Mouse (Mus musculus) layer of hippocampus, postnatal 14 days (tissue): ENCODE data around the gene Fbxw7. TPM values are rescaled to one million over a fixed set of nuclear protein-coding genes. Genes with fewer than 3 reads are reported as not detected.

ENCODE experiments used
- DNase-seq, 2 experiments: peaks; one replicate each; pipeline ENCODE4 v3.0.0; 2021 to 2022; ENCODE audit warnings: low spot score in 2 of 2, mixed read lengths in 1 of 2
- total RNA-seq, 2 experiments: library from RNA; stranded (reverse); gene quantifications; 2 replicates each; pipeline ENCODE4 v1.2.3; 2021

Gene Fbxw7
- total RNA-seq, 2 experiments from 2014 or later = 119 to 135 TPM

DNA sequence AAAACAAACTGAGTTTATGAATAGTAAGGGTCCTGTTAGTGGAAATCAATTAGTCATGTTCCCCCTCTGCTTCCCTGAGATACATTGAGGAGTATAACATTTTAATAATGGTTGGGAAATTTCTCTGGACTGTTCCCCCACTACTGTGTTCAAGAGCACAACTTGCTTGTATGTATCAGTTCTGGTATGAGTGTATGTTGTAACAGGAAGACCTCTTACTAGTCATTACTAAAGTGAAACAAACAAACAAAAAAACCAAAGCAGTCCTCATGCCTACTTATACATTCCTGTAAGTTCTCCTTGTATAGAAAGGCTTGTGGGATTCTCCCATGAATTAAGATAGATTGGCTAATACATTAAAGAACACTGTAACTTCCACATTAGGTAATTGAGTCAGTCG is 131.3 kb downstream of the Fbxw7 start:
- no peak for DNase-seq

DNA sequence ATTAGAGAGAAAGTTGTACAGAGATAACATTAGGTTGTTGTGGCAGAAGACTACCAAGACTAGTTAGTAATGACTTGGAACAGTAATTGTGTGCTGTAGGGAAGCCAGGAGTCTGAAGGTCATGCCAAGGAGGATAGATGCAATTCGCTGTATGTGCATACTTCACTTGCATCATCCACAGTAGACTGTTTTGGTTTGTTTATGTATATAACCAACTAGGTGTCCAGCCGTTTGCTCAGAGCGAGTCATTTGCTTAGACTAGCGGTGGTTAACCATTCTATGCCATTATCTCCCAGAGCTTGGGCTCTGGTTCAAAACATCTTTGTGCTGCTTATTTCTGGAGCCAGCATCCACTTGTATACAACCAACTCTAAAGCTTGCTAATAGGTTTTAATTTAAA is 134.3 kb downstream of the Fbxw7 start:
- no peak for DNase-seq

DNA sequence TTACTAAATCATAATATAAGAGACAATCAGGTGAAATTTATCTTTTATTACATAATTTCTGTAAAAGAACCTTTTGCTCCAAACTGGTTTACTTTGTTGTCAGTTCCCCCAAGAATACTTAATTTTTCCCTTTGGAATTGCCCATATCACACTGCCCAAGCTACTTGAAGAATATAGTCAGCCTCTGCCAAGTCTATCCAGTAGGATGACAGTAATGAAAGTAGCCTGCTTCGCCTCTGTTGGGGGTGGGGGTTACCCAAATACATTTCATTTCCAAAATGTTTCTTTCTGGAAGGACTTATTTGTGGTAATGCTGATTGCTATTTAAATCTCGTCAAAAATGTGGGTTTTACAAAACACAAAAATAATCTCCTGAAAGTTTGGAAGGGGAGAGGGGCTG is 136.6 kb downstream of the Fbxw7 start:
- DNase-seq = no peak

DNA sequence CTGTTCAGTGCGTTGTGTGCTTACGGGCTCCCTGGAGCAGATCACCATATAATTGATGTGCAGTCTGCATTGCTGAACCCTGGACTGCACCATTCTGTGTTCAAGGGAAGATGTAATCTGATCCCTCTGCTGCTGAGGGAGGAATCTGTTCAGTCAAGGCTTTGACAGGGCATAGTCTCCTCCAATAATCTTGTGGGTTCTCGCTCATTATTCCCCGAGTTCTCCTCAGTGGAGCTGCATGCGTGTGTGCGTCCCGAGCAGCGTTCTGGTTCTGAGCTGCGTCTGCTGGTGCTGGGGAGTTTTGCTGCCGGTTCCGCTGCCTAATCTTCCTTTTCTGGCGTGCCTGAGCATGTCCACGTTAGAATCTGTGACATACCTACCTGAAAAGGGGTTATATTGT is 137.1 kb downstream of the Fbxw7 start:
- peak; percentile 67 to 77 for DNase-seq

DNA sequence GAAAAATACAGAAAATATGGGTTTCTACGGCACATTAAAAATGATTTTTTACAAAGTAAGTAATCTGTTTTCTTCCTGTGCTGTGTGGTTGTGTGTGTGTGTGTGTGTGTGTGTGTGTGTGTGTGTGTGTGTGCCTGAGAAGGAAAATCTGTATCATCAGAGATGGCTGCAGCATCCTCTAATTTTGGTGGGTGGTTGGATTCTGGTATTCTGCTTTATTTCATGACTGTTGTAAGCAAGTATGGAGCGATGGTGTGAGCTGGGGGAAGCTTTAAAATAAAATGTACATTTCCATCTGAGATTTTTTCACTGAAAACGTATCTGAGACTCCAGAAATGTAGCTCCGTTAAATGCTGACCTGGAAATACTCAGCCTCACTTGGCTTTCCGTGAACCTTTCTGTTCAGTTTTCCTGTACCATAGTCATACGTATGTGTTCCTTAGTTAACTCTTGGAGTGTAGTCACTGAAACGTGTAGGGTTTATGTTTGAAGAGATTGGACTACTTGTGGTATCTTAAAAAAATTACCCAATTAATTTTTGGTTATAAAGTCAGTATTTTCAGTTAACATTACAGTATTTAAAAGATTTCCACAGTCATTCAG is 137.6 kb downstream of the Fbxw7 start:
- DNase-seq = no peak

DNA sequence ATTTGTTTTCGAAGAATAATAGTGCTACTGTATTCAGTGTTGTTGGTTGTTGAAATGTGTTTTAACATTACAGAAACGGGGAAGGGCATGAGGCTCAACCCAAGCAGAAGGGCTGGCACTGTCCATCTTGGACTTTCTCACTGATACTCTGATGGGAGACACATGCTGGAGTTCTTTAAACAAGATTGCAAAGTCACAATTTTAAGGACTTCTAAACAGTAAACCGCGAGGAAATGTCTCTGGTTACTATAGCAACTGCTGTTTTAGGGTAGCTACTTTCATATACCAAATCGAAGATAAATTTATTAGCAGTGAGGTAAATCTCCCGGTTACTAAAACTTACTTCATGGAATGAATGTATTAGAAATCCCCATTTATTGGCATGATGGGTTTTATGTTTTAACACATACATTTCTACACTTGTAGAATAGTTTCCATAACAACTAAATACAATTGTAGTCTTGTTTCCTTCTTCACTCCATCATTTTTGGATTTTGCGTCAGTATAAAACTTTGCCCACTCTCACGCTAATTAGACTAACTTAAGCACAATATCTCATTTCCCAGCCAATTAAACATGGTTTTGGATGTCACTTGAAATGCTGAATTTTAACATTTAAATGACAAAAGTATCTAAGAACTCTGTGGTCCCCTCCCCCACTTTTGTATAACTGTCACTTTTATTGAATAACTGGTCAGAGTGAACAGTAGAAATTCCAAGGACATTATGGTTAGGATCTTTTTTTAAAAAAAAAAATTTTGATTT is 140.1 kb downstream of the Fbxw7 start:
- no peak for DNase-seq

DNA sequence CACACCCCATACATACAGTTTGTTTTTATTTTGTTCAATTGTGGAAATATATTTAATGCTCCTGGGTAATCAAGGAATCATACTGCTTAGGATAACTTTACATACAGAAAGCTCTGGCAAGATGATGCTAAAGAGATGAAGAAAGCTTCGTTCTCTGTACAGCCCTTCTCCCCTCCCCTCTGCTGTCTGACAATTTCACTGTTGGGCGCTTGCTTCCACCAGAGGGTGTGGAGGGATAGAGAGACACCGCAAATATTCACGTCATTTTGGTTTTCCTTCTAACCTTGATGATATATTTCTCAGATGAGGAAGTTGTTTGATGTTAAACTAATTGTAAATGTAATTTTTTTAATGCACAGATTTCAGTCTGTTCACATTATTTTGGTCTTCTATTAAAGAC is 140.8 kb downstream of the Fbxw7 start:
- no peak for DNase-seq

DNA sequence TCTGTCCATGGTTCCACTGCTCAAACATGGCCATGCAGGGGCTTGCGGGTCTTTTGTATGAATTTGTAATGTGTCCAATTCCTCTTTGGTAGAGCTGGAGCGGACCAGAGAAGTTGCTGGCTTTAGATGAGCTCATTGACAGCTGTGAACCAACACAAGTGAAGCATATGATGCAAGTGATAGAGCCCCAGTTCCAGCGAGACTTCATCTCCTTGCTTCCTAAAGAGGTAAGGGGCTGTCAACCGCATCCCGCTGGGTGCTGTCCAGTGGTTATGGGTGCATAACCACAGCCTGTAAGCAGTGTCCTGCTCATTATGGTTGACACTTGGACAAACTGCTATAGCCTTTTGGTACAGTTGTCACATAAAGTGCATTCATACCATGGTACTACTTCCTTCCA is 150.1 kb downstream of the Fbxw7 start:
- DNase-seq = no peak

DNA sequence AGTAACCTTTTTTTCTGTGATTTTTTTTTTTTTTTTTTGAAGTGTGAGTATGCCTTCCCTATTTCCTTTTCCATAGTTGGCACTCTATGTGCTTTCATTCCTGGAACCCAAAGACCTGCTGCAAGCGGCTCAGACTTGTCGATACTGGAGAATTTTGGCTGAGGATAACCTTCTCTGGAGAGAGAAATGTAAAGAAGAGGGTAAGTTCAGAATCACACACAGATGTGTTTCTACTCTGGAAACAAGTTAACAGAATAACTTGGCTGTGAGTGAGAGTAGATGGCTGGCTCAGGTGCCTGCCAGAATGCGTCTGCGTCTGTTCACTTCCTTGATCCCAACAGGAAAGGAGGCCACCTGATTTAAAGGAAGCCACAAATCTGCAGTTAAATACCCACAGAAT is 152.3 kb downstream of the Fbxw7 start:
- no peak for DNase-seq

DNA sequence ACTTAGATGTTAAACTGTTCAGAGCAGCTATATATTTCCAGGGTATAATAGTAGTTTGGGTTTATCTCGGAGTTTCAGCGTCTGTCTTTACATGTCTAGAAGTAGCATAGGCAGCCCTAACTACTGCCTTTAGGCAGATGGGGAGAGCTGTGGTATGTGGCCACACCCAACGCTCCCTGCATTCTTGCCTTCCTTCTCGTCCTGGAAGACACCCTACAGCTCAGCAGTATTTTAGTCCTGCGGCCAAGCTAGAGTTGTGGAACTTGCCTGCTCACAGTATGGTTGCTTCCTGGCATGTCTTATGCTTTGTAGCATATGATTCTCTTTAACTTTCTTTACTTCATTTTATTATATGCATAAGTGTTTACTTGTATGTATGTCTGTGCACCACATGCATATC is 156.5 kb downstream of the Fbxw7 start:
- DNase-seq = no peak

DNA sequence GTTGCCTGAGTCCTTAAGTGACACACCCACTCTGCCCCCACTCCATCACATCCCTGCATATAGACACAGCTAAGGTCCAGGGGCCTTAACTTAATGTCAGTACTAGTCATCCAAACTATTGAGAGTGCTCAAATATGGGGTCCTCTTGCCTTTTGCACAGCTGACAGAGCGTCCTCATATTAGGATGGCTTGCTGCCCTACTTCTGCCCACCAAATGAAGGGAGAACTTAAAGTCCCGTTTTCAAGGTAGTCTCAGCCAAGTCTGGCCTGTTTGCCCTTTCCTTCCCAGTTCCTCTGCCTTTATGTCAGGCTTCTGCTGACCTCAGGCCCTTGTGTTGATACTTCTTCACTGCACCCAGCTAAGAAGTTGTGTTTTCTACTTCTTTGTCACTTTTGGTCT is 157.8 kb downstream of the Fbxw7 start:
- DNase-seq = no peak

DNA sequence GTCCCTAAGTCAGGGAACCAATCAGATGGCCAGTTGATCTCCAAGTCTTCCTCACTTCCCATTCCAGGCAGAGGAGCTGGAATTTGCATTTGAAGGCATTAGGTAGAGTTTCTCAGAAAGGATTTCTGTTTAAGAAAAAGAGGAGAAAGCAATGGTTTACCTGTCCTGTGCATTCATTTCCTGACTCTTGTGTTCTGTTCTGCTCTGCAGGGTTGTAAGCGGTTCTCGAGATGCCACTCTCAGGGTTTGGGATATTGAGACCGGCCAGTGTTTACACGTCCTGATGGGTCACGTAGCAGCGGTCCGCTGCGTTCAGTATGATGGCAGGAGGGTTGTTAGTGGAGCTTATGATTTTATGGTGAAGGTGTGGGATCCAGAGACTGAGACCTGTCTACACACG is 159.1 kb downstream of the Fbxw7 start:
- DNase-seq = no peak

DNA sequence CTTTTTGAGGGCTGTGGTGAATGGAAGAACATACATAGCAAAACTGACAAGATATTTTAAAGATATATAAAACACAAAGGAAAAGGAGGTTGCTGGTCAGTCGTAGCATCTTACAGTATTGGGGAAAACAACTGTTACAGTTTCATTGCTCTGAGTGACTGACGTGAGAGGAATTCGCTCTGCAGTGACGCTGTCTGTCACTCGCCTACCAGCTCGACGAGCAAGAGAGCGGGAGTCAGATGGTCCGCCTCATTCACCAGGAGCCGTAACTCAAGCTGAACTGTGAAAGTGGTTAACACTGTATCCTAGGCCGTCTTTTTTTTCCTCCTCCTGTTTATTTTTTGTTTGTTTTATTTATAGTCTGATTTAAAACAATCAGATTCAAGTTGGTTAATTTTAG is 163.6 kb downstream of the Fbxw7 start:
- no peak for DNase-seq

DNA sequence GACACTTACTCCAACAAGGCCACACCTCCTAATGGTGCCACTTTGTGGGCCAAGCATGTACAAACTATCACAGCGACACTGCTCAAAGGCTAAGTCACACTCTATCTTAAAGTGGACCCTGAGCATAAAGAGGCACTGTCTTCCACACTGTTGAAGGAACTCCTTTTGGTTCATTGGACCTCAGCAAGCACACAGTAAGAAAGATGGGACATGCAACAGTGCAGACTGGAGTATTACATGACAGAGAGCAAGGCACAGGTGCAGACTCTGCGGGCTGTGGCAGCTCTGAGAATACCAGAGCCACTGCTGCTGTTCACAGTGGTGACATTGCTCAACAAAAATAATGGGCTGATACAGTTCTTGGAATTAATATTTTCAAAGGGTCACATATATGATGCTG is 165.1 kb downstream of the Fbxw7 start:
- DNase-seq = no peak

DNA sequence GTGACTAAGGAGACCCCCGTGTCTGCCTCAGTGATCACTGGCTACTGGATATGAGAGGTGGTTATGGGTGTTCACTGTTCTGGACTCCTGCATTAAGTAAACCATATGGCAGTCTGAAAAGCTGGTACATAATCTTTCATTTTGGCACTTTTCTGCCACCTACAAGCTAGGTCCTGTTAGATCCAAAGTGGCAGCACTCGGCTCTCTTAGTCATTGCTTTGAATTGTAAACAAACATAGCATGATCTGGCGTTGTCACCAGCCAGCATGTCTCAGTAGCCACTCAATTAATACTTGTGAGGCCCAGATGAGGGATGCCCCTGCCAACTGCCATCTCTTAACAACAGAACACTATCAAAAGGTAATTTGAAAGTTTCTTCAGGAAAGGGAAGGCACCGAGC is 167.6 kb downstream of the Fbxw7 start:
- no peak for DNase-seq

DNA sequence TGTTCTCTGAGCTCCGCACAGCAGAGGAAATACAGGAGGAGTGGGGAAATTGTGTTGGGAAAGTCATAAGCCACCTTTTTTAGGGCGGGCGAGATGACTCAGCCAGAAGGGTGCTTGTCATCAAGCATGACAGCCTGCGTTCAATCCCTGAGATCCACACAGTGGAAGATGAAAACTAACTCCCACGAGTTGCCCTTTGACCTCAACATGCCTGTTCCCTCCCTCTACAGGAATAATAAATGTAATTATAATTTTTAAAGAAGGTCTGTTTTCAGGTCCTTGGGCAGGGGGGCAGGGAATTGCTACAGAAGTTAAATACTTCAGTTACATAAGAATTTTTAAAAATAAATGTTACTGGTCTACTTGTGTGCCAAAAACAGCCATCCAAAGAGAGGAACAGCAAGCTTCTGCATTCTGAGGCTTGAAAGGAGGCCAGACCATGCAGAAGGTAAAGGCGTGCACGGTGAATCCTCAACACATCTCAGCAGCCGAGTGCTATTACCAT is 170.1 kb downstream of the Fbxw7 start:
- peak in 1 of 2 experiments; percentile 43 for DNase-seq

DNA sequence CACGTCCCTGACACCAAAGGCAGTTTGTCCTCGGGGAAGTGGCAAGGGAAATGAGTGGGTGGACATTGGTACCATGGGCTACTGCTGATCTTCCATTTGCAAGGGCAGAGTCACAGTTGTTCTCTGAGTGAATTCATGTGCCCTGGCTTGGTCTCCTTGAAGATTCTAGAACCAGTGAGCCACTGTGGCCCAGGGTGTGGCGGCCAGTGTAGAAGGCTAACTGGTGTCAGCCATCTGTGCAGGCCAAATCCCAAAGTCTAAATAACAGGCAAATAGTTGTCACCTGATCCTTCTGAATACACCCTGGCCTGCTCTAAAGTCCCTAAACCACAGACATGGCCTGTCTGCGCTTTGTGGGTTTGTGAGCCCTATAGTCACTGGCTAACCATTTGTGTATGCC is 173.8 kb downstream of the Fbxw7 start:
- no peak for DNase-seq

DNA sequence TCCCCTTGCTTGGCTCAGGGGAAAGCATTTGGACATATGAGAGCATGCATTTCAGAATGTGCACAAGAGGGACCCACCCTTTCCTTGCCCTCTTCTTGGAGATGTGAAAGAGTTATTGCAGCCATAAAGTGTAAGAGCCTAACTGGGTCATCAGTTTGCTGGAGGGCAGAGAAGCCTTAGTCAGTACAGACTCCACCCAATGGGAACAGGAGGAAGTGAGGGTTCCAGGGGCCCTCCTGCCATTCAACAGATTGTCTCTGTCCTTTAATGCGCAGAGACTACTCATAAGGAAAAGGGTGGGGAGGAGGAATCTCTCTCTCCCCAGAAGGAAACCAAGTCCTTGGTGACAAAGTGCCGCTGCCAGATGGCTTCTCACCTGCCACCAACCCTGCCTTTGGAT is 190.2 kb downstream of the Fbxw7 start:
- no peak for DNase-seq

DNA sequence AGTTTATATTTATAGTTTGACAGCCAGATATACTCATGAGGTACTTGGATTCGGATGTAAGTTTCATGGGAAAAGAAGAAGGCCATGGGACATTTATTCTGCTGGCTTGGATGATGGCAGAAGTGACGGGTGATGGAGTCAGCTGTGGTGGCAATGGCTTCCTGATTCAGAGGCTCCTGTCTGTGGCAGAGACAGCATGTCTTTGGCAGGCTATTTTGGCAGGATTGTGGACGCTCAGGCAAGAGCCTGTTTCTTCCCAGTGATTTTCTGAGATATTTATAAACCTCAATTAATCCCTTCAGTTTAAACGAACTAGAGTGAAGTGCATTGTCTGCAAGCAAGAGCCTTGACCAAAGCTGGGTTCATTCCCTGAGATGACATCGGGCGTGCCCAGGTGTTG is 197.8 kb downstream of the Fbxw7 start:
- no peak for DNase-seq

DNA sequence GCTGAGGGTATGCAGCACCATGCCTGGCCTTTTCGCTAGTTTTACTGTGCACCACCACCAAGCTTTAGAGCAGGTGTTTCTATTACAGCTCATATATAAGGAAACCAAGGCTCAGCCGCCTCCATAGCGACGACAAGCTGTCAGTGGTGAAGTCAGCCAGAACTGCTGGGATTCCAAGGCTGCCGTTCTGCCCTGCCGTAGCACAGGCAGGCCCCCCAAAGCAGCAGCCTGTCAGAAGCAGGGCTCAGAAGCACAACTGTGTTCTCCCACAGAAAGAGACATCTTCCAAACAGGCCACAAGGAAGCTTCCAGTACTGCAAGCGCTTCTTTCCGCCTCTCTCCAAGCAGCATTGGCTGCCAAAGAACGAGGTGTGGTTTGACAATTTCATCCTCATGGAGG is 200.6 kb downstream of the Fbxw7 start:
- DNase-seq = peak; percentile 54 to 57

DNA sequence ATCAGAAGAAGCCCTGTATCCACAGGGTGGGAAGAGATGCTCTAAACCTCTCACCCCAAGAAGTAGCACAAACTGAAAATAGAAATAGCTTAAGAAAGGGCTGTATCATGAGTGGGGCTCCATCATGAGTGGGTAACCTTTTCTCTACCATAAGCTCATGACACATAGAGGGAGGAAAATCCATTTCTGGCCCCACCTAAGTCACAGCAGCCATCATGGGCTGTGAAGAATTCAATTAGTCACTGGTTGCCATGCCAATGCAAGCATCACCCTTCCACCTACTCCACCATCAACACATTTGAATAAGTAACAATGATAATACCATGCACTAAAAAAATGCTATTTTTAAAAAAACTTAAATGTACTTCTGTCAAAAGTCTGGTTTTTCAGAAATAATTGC is 205.1 kb downstream of the Fbxw7 start:
- DNase-seq = peak in 1 of 2 experiments; percentile 42

DNA sequence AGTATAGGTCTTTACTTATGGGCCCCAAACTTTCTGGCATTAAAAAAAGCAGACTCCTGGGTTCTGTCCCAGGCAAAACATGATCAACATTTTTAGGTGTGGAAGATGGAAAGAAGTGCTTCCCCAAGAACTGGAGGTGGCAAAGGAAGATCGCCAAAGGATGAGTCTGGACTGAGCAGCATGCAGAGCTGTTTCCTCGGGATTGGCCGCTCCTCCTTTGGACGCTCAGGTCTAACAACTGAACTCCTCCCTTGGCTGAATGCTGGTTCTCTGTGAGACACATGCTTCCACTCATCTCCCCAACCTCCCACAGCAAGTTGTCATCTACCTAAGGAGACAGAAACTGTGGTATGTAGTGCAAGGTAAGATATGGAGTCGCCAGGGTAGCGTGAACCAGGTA is 206.7 kb downstream of the Fbxw7 start:
- DNase-seq = no peak

DNA sequence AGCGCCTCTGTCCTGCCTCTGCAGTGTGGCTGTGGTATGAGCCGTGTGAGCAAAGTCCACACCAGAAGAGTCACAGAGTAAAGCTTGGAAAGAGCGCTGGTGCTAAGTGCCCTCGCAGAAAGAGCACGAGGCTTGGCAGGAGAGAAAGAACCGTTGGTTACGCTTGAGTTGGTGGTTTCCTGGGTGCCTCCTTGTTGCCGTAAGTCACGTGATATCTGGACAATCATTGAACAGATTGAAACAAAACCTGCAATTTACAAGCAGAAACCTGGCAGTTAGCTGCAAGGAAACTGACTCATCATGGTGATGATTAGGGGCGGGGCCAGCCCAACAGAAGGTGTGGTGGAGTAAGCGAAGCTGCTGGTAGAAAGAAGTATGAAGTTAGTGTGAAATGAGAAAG is 207.7 kb downstream of the Fbxw7 start:
- DNase-seq = no peak
